Mouse (Mus musculus): Measurements from ENCODE around the gene Pgm5. TPM values are rescaled to one million over a fixed set of nuclear protein-coding genes. Genes with fewer than 3 reads are reported as not detected.
A peak's percentile ranks its signal among the peaks of the same experiment; 100 is the strongest.

Gene Pgm5
- total and polyA plus RNA-seq, 2 experiments from 2014 or later: 0.57 to 11.7 TPM

DNA sequence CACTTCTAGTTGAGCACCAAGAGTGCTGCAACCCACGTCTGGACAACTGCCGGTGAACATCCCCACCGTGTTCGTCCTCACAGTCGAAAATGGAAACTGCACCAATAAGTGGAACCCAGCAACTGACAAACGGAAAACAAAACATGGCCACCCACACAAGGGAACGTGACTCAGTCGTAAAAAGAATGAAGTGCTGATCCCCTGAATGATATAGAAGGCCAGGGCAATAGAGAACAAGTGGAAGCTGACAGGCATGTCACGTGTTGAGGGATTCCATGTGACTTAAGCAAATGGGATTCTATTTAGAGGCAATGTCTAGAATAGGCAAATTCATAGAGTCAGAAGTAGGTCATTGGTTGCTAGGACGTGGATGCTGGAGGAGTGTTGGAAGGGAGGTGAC is 137.3 kb downstream of the Pgm5 start:
- no peak overlapping the region for H3K9ac ChIP-seq (replicated peaks; ENCODE audit: low read length, poor library complexity, severe bottlenecking)
- no peaks in the 10 kb centered on the region for H3K27me3 ChIP-seq (ENCODE audit: insufficient read depth, low read length)
- H3K4me3 ChIP-seq (ENCODE audit: low read depth, low read length): no peak overlapping the region
- no peak overlapping the region for H3K27ac ChIP-seq (ENCODE audit: low read depth, low read length)
- no peaks in the 10 kb centered on the region for H3K9me3 ChIP-seq (ENCODE audit: low read length)
- H3K4me1 ChIP-seq (ENCODE audit: insufficient read depth, low read length): no peaks in the 10 kb centered on the region
- no peaks in the 10 kb centered on the region for H3K36me3 ChIP-seq (ENCODE audit: insufficient read depth, low read length)
- DNase-seq (ENCODE audit: low spot score) (no peak), ATAC-seq (ENCODE audit: low FRiP score) (no peak)
- no peak for TF ChIP-seq CTCF (IDR thresholded peaks at IDR 0.05)
- 81% methylated on average over 10 of the region's 10 CpGs for WGBS
- no peak overlapping the region for H3K4me2 ChIP-seq (ENCODE audit: low read depth, low read length, poor library complexity, severe bottlenecking)

DNA sequence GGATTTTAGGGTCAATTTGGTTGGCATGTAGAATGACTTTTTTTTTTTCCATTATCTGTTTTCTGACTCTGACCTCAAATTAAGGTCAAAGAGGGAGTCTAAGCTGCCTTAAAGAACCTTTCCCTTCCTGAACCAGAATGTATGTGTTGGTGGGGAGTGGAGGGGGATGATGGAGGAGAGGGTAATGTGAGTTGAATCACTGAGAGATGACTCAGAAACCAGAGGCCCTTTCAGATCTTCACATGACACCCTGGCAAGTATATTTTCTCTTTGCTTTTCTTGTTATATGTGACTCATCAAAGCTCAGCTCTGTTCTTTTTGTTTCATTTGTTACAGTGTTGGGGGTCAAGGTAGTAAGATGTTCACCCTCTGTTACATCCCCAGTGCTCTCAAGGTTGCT is 141.2 kb downstream of the Pgm5 start:
- Histone ChIP-seq H3K36me3 (ENCODE audit: insufficient read depth, low read length) (no peaks in the 10 kb centered on the region), H3K27me3 (ENCODE audit: insufficient read depth, low read length) (no peaks in the 10 kb centered on the region), H3K4me2 (ENCODE audit: low read depth, low read length, poor library complexity, severe bottlenecking) (no peak overlapping the region), H3K4me3 (ENCODE audit: low read depth, low read length) (no peak overlapping the region), H3K27ac (ENCODE audit: low read depth, low read length) (no peak overlapping the region), H3K9ac (replicated peaks; ENCODE audit: low read length, poor library complexity, severe bottlenecking) (no peak overlapping the region), H3K9me3 (ENCODE audit: low read length) (0 out of 2 replicates have a peak, but pooled peaks cover 3% of the 10 kb centered on the region), H3K4me1 (ENCODE audit: insufficient read depth, low read length) (no peaks in the 10 kb centered on the region)
- DNase-seq (ENCODE audit: low spot score) (no peak), ATAC-seq (ENCODE audit: low FRiP score) (no peak)
- TF ChIP-seq CTCF (IDR thresholded peaks at IDR 0.05): no peak

DNA sequence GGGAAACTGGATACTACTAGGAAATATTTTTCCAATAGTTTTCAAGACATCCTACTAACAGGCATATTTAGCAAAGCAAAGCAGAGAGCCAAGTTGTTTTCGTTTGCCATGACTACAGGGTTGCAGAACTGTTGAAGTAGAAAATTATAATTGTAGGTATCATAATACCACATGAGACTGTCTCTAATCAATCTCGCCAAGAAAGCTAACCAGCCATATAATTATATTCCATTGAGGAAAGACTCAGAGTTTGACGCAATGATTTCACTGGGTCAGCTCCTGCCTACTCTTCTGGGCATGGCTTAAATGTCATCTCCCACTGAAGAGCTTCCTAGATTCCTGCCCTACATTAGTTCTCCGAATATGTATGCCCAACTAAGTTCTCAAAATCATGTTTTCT is 142.2 kb downstream of the Pgm5 start:
- Histone ChIP-seq H3K9ac (replicated peaks; ENCODE audit: low read length, poor library complexity, severe bottlenecking) (no peak overlapping the region), H3K27me3 (ENCODE audit: insufficient read depth, low read length) (no peaks in the 10 kb centered on the region), H3K4me2 (ENCODE audit: low read depth, low read length, poor library complexity, severe bottlenecking) (no peak overlapping the region), H3K4me1 (ENCODE audit: insufficient read depth, low read length) (no peaks in the 10 kb centered on the region), H3K4me3 (ENCODE audit: low read depth, low read length) (no peak overlapping the region), H3K9me3 (ENCODE audit: low read length) (0 out of 2 replicates have a peak, but pooled peaks cover 3% of the 10 kb centered on the region), H3K36me3 (ENCODE audit: insufficient read depth, low read length) (no peaks in the 10 kb centered on the region), H3K27ac (ENCODE audit: low read depth, low read length) (no peak overlapping the region)
- WGBS: 79% methylated on average over 4 of the region's 4 CpGs
- ATAC-seq (ENCODE audit: low FRiP score) (no peak), DNase-seq (ENCODE audit: low spot score) (no peak)
- no peak for TF ChIP-seq CTCF (IDR thresholded peaks at IDR 0.05)

DNA sequence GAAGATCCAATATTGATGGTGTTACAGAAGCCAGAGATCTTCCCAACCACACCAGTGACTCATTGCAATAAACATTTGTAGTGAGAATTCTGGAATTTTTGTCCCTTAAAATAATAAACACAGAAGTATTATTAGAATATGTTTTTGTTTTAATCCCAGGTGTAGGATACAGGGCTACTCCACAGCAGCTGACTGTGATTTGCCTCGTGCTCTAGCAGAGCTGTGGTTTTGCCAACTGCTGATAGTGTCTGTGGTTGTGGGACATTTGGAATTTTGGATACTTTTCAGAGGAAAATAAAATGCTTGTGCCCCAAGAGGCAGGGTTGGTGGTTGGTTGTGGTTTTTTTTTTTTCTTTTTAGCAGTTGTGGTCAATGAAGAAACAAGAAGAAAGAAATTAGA is 143.6 kb downstream of the Pgm5 start:
- DNase-seq (ENCODE audit: low spot score) (no peak), ATAC-seq (ENCODE audit: low FRiP score) (no peak)
- Histone ChIP-seq H3K36me3 (ENCODE audit: insufficient read depth, low read length) (no peaks in the 10 kb centered on the region), H3K4me1 (ENCODE audit: insufficient read depth, low read length) (no peaks in the 10 kb centered on the region), H3K27me3 (ENCODE audit: insufficient read depth, low read length) (no peaks in the 10 kb centered on the region), H3K4me3 (ENCODE audit: low read depth, low read length) (no peak overlapping the region), H3K27ac (ENCODE audit: low read depth, low read length) (no peak overlapping the region), H3K9me3 (ENCODE audit: low read length) (0 out of 2 replicates have a peak, but pooled peaks cover 3% of the 10 kb centered on the region), H3K9ac (replicated peaks; ENCODE audit: low read length, poor library complexity, severe bottlenecking) (no peak overlapping the region), H3K4me2 (ENCODE audit: low read depth, low read length, poor library complexity, severe bottlenecking) (no peak overlapping the region)
- WGBS: 84% methylated on average over 1 of the region's 1 CpGs
- TF ChIP-seq CTCF (IDR thresholded peaks at IDR 0.05): no peak

DNA sequence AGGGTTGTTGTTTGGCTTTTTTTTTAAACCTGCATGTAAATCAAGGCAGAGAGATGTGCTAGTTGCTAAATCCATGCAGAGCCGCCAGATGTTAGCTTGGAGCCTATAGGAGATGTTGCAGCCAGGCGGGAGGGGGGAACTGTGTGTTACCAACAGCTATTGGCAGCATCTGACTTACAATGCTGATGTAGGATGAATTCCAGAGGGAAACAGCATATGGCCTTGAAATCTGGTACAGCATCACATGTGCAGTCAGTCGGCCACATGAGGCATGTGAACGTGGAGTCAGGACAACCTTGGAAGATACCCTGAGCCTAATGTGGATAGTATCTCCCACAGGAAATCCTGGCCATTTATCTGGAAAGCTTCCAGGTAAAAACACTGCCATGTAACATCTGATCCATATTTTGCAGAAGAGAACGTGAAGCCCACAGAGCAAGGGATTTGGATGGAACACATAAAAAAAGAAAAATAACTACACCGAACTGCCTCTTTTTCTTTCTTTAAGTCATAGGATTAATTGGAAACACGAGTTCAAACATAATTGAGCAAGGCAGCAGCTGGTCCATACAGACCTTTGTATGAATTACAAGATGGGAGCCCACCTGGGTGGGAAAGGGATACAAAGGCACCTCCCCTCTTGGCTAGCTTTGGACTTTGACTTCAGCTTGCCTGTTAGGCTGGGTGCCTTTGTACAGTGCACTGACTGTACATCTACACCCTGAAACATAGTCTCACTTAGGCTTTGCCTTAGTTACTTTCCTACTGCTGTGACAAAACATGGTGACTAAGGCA is 145.2 kb downstream of the Pgm5 start:
- 88% methylated on average over 7 of the region's 7 CpGs for WGBS
- H3K4me1 ChIP-seq (ENCODE audit: insufficient read depth, low read length): no peaks in the 10 kb centered on the region
- H3K9ac ChIP-seq (replicated peaks; ENCODE audit: low read length, poor library complexity, severe bottlenecking): no peak overlapping the region
- DNase-seq (ENCODE audit: low spot score) (peak; percentile 63), ATAC-seq (ENCODE audit: low FRiP score) (no peak)
- 0 out of 2 replicates have a peak, but pooled peaks cover 3% of the 10 kb centered on the region for H3K9me3 ChIP-seq (ENCODE audit: low read length)
- no peak overlapping the region for H3K4me3 ChIP-seq (ENCODE audit: low read depth, low read length)
- H3K36me3 ChIP-seq (ENCODE audit: insufficient read depth, low read length): no peaks in the 10 kb centered on the region
- no peak for TF ChIP-seq CTCF (IDR thresholded peaks at IDR 0.05)
- no peak overlapping the region for H3K27ac ChIP-seq (ENCODE audit: low read depth, low read length)
- H3K27me3 ChIP-seq (ENCODE audit: insufficient read depth, low read length): no peaks in the 10 kb centered on the region
- no peak overlapping the region for H3K4me2 ChIP-seq (ENCODE audit: low read depth, low read length, poor library complexity, severe bottlenecking)

DNA sequence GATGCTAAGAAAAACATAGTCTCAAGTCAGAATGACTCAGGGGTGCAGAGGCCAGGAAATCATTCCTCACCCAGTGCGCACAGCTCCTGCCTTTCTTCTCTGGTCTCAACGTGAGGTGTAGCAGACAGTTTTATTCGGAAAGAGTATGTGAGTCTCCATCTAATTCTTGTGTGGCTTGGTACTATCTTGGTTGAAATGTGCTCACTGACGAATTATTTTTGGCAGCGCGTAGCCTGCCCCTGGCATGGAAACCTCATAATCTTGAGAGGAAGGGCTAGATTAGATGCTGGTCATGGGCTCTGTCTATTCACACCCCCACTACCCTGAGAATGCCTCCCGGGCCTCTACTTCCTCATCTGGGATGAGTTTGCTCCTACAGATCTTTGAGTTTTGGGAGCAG is 153.6 kb downstream of the Pgm5 start:
- Histone ChIP-seq H3K27me3 (ENCODE audit: insufficient read depth, low read length) (no peaks in the 10 kb centered on the region), H3K4me2 (ENCODE audit: low read depth, low read length, poor library complexity, severe bottlenecking) (no peak overlapping the region), H3K9me3 (ENCODE audit: low read length) (no peaks in the 10 kb centered on the region), H3K36me3 (ENCODE audit: insufficient read depth, low read length) (no peaks in the 10 kb centered on the region), H3K9ac (replicated peaks; ENCODE audit: low read length, poor library complexity, severe bottlenecking) (no peak overlapping the region), H3K4me1 (ENCODE audit: insufficient read depth, low read length) (no peaks in the 10 kb centered on the region), H3K4me3 (ENCODE audit: low read depth, low read length) (no peak overlapping the region), H3K27ac (ENCODE audit: low read depth, low read length) (no peak overlapping the region)
- WGBS: 89% methylated on average over 7 of the region's 7 CpGs
- ATAC-seq (ENCODE audit: low FRiP score) (no peak), DNase-seq (ENCODE audit: low spot score) (no peak)
- no peak for TF ChIP-seq CTCF (IDR thresholded peaks at IDR 0.05)
